Mouse (Mus musculus) urinary bladder, postnatal 0 days (tissue): ENCODE measurements around the gene Qpct. TPM values are rescaled to one million over a fixed set of nuclear protein-coding genes. Genes with fewer than 3 reads are reported as not detected.

Experiments
- polyA plus RNA-seq: library from polyadenylated mRNA; unstranded; fragments of >200 nt; fragmentation: Nextera tagmentation; extraction: Ambion mirVana; gene quantifications from 2 replicates; pipeline ENCODE4 v1.2.1, GENCODE M21; 2015

The Qpct gene
- polyA plus RNA-seq = 94.7 and 131 TPM in 2 replicates

GRCm38 (mm10) chr17:79051606-79052005 lies at the start of gene Qpct:
Gene Qpct, plus strand, starts transcription at chr17:79051906.

DNA sequence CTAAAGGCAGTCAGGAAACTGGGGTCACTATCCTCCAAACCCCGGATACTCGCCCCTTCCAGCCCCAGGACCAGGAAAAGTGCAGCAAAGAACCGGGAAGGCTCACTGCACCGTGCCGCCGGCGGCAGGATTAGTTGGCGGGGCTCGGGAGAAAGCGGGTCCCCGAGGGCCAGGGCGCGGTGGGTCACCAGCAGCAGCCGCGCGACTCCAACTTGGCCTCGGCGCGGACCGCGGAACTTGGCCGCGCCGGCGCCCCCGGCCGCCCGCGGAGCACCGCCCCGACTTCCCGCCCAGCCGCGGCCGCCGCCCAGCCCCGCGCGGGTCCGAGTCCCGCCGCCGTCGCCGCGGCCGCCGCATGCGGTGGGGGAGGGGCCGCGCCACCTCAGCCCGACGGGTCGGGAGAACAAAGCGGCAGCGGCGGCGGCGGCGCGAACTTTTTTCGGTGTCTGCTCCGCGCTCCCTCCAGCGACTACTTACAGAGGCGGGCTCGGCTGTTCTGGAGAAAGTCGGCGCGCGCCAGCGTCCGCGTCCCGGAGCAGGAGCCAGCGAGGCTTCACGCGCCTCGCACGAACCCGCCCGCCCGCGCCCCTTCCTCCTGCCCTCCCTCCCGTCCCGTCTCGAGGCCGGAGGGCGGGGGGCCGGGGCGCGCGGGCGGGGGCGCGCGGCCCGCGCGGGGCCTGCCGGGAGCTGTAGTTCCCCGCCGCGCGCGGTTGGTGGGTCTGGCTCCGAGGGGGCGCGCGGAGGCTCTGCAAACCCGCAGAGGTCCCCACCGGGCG lies 31.3 kb upstream of the Qpct start, which contains the start of gene Prkd3:
Prkd3 (minus strand) TSS at position 609 of the 776 bp plus-strand sequence.

Other genes with a start within 250 kb of the Qpct start
- gene Heatr5b, start 216.5 kb upstream of the Qpct start, polyA plus RNA-seq = 4.6 and 6.0 TPM in 2 replicates
- gene Gpatch11, start 216.3 kb upstream of the Qpct start, polyA plus RNA-seq = 38.8 and 46.2 TPM in 2 replicates
- 13.3 and 14.3 TPM in 2 replicates for gene Eif2ak2, start 169.3 kb upstream of the Qpct start, polyA plus RNA-seq
- gene Sult6b1, start 144.9 kb upstream of the Qpct start, polyA plus RNA-seq = 0.06 and 0.10 TPM in 2 replicates
- 77.9 and 81.0 TPM in 2 replicates for gene Cebpzos, start 135.4 kb upstream of the Qpct start, polyA plus RNA-seq
- gene Cebpz, start 114.8 kb upstream of the Qpct start, polyA plus RNA-seq = 35.2 and 36.6 TPM in 2 replicates
- 37.6 and 40.2 TPM in 2 replicates for gene Ndufaf7, start 114.8 kb upstream of the Qpct start, polyA plus RNA-seq
- 19.2 and 23.5 TPM in 2 replicates for gene Prkd3, start 31.1 kb upstream of the Qpct start, polyA plus RNA-seq